Mouse (Mus musculus) heart, adult 8-10 months (tissue): Measurements from ENCODE around the gene Cnih1. TPM values are rescaled to one million over a fixed set of nuclear protein-coding genes. Genes with fewer than 3 reads are reported as not detected.
A peak's percentile ranks its signal among the peaks of the same experiment; 100 is the strongest.
"Not testable (repeated sequence)": the region's sequence is repeated elsewhere in the genome, so short reads cannot be mapped to it uniquely, and the experiment has no call there.

Experiments used
- DNase-seq: peaks from one replicate; pipeline ENCODE4 v3.0.0; 2022; ENCODE audit warnings: low spot score
- total RNA-seq, 4 experiments: library from RNA; stranded (reverse); gene quantifications; 2 replicates each; pipeline ENCODE4 v1.2.4; 2022

Gene Cnih1
- total RNA-seq, 4 experiments from 2014 or later: 45.4 to 56.3 (median 48.6) TPM

GRCm38 (mm10) chr14:46788505-46788901 is 292 bp upstream of the Cnih1 start:
- no peak for DNase-seq

DNA sequence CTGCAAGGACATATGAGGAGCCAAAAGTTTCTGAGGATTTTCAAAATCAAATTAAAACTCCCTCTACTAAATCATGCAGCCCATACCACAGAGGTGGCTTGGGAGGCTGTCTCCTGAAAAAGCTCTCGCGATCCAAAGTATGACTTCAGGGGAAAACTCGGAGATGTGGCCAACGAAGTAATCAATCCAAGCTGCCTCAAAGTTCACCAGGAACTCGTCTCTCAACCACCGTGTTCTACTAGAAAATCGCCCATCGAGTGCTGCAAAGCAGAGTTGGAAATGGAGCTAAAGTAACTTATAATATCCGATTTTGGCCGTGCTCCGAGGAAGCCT is 791 bp downstream of the Cnih1 start:
- no peak for DNase-seq

DNA sequence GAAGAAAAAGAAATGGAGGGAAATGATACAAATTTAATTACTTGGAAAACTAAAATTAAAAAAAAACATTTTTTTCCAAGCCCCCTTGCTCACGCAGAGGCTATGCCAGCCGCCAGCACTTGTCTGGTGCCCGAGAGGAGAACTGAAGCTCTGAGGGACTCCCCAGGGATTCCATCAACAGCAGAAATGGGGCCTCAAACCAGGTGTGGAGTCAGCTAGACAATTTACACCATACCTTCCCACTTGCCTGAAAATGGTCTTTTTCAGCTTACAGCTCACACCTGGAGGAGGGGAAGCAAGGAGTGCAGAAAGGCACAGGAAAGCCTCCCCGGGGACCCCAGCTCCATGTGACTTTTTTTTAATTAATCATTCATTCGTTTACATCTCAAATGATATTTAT is 3.0 kb downstream of the Cnih1 start:
- no peak for DNase-seq

DNA sequence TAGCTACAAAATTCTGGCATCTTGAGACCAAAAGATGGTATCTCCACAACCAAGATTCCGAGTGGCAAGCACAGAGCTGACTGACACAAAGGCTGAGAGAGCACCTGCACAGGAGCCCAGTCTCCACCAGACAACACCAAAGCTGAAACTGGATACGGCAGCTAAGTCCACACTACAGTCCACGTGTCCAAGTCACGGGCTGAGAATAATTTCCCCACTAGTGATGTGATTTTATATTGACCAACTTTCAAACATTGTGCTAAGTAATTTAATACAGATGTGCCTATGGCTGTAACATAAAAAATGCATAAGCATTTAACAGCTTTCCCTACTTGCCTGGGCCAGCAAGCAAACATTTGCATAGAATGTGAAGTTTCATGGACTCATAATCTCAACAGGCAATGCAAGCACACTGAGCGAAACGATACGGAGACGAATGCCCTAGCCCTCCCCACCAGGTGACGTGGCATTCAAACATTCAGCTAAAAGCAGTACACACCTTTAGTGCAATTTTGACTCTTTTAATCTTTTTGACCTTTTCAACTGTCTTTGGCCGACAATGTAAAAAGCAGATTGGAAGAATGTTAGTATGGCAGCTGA is 4.8 kb downstream of the Cnih1 start:
- DNase-seq: no peak

- DNase-seq: no peak
These were observed 5.9 kb downstream of the Cnih1 start for GRCm38 (mm10) chr14:46782187-46782828.

GRCm38 (mm10) chr14:46781086-46781485 is 7.1 kb downstream of the Cnih1 start:
- no peak for DNase-seq

- DNase-seq: no peak
These were observed 9.0 kb downstream of the Cnih1 start for GRCm38 (mm10) chr14:46779217-46779616.

GRCm38 (mm10) chr14:46778756-46779155 is 9.5 kb downstream of the Cnih1 start:
- DNase-seq: no peak

DNA sequence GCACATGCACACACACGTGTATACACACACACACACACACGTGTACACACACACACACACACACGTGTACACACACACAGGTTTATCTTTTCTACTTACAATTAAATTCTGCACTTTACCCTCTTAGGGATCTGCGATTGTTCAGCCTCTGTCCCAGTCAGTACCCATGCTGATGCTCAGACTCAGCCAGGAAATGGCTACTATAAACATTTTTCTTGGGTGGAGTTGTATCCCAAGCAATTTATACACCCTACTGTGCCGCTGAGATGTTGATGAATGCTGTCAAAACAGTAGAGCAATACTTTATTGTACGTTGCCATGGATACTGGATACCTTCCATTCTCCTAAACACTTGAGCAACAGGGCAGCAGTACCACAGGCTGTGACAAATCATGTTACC is 18.2 kb downstream of the Cnih1 start:
- no peak for DNase-seq

DNA sequence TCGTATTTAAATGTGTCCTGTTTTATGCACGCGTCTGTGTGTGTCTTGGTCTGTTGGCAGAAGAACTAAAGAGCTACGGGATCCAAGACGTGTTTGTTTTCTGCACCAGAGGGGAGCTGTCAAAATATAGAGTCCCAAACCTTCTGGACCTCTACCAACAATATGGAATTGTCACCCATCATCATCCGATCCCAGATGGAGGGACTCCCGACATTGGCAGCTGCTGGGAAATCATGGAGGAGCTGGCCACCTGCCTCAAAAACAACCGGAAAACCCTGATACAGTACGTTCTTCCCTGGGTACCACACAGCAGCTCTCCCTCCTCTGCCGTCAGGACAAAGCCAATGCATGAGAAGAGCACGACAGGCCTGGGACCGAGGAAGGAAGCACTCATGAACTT is 21.1 kb downstream of the Cnih1 start:
- no peak for DNase-seq

DNA sequence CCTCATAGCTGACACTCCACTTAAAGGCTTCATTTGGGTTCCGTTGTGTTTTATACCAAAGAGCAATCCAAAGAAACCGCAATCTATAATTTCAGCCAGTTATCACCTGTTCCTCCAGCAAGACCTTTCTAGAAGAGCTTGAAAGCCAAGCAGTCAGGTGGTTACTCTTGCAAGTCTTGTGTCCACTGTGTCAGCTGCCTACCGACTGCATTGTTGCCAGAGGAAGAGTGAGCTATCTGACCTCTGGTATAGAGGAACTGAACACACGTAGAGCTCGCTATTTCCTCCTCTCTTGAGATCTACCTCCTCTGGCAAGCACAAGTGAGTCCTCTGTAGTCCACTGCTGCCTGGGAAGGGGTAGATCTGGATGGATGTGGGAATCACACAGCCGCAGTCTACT is 27.0 kb downstream of the Cnih1 start:
- DNase-seq: no peak

DNA sequence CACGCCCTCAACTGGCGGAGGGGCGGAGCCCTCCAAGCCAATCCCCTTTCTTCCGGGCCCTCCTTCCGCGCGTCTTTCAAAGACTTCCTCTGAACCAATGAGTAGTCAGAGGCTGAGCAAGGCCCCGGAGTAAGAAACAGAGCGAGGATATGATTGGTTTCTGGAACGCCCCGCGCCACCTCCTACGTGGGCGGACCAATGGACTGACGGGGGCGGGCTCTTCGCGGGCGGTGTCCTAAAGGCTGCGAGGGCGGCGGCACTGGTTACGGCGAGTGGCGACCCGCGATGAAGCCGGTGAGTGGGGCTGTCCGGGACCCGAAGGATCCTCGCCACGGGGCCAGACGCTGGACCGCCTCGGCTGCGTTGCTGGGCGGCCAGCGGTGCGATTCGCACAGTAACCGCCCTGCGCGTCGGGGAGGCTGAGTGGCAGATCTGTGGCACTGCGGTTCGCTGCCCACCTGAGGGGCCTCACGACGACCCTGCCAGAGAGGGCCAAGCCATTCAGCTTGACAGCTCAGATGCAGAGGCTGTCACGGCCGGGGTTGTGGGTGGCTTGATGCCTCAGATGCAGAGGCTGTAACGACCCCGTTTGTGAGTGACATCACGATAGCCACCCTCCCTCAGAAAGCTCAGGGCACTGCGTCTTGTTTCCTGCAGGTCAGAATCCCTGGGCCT is 27.7 kb downstream of the Cnih1 start, which contains the start of gene Cdkn3:
Cdkn3 (plus strand) TSS at position 187 of the 675 bp plus-strand sequence.
- peak; percentile 95 for DNase-seq

GRCm38 (mm10) chr14:46759970-46760354 is 28.2 kb downstream of the Cnih1 start:
- DNase-seq: no peak

- DNase-seq: no peak
These were observed 30.5 kb downstream of the Cnih1 start for GRCm38 (mm10) chr14:46757736-46758135.

DNA sequence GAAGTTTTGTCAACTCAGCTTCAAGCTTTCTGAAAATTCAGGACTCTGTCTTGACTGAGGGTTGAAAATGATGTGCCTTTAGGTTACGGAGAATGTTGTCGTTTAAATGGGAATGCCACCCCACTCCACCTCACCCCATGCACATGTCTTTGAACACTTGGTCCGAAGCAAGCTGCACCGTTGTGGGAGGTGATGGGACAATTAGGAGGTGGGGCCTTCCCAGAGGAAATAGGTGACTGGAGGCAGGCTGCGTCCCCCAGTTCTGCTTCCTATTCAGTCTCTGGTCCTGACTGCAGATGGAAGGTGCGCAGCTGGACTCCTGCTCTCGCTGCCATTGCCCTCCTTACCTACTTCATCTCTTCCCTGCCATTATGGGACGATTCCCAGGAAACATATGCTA is 32.4 kb downstream of the Cnih1 start:
- no peak for DNase-seq

DNA sequence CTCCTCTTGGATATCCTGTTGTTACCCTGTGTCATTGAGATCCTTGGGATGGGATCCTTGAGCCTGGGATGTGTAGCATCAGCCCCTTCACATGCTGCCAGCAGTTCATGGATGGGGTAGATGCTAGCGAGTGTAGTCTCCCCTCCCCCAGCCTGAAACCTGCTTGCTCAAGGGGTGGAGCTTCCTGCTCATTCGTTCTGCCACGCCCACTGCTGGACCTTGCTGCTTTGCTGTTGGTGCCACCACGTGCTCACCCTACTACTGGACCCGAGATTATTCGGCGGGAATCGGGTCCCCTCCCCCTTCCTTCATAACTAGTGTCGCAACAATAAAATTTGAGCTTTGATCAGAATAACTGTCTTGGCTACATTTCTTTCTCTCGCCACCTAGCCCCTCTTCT is 33.8 kb downstream of the Cnih1 start:
- not testable (repeated sequence) for DNase-seq

GRCm38 (mm10) chr14:46745413-46745812 is 42.8 kb downstream of the Cnih1 start:
- no peak for DNase-seq

DNA sequence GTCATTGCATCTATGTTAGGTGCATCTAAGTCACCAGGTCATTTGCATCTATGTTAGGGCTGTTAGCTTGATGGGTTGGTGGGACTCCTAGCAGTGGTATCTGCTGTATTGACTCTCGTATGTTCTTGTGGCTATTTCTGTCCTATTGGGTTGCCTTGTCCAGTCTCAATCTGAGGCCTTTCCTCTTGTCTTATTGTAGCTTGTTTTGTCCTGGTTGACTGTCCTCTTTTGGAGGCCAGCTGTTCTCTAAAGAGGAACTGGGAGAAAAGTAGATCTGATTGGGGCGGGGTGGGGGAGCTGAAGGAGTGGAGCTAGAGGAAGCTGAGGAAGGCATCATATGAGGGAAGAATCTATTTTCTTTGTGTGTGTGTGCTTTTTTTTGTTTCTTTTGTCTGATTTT is 45.5 kb downstream of the Cnih1 start:
- no peak for DNase-seq

DNA sequence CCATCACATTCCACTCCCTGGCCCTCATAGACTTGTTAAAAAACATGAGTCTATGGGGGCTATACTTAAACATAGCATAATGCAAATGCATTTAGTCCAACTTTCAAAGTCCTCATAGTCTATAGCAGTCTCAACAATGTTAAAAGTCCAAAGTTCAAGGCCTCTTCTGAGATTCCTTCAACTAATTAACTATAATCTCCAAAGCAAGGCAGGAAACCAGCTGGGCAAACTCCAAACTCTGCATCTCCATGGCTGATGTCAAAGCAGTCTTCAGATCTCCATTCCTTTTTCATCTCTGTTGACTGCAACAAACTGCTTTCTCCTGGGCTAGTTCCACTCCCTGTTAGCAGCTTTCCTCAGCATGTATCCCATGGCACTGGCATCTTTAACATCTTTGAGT is 50.9 kb downstream of the Cnih1 start:
- not testable (repeated sequence) for DNase-seq

- DNase-seq: no peak
These were observed 51.8 kb downstream of the Cnih1 start for GRCm38 (mm10) chr14:46736366-46736765.

DNA sequence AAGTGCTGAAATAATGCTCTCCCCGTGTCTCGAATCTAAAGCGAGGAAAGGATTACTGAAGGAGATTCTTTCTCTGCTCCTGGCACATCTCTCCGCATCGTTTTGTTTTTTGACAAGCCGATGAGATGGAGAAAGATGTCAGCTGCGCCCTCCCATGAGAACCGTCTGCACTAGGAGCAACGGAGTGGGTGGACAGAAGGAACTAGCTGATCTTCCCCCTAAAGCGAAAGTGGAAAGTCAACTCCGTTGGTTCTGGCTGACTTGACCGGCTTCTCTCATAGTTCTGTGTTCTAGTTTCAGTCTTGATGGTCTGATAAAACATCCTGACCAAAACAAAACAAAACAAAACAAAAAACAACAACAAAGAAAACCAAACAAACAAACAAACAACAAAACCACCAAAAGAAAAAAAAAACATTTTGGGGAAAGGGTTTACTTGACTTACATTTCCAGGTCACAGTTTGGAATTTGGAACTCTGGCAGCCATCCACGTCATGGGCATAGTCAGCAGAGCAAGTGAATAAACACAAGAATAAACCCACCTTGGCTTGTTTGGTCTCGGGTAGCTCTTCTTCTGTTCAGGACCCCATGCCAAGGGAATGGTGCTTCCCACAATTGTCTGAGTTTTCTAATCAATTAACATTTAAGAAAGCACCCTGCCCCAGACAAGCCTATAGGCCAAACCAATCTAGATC is 53.3 kb downstream of the Cnih1 start:
- DNase-seq: peak; percentile 27

DNA sequence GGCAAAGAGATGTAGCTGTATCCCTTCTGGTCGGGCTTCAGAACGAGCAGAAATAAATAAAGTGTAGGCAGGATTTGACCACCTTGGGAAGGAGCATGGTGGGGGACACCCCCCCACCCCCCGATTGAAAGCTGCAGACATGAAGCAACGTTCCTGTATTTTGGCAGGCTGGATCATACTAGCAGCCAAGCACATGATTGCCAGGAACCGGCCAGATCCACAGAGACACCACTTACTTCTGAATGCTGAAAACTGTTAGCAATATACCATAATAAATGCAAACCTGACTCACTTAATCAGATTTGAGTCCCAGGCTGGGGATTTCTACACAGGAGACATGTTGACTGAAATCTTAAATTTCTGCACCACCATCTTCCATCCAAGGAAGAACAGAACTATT is 53.9 kb downstream of the Cnih1 start:
- DNase-seq: peak; percentile 33

DNA sequence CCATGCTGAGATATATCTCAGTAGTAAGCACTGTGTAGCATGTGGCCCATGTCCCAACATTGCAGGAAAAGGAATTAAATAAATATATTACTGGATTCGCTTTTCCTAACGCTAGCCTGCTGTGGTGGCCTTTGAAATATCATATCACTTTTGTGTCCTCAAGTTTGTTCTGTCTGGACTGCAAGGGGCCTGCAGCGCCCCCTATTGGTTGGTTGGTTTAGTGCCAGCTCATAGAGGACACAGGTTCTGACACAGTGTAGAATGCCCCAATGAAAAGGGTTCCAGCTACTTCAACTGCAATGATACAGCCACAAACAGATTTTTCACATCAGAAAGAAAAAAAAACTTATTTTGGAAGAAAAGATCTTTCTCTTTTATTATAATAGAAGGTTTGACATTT is 62.5 kb downstream of the Cnih1 start:
- DNase-seq: no peak
